Mouse (Mus musculus) MEL-GATA-1-ER (cell line): ENCODE results near the gene Rap1a.
"Not testable (repeated sequence)": the region's sequence is repeated elsewhere in the genome, so short reads cannot be mapped to it uniquely, and the experiment has no call there.

ENCODE experiments used
- DNase-seq: peaks from one replicate; pipeline ENCODE4 v3.0.0-alpha.2; 2012; ENCODE audit warnings: low read depth; ENCODE audit errors: extremely low read depth

Rap1a gene

GRCm38 (mm10) chr3:105717856-105718555, 83.1 kb downstream of the Rap1a start:
- no peak for DNase-seq

DNA sequence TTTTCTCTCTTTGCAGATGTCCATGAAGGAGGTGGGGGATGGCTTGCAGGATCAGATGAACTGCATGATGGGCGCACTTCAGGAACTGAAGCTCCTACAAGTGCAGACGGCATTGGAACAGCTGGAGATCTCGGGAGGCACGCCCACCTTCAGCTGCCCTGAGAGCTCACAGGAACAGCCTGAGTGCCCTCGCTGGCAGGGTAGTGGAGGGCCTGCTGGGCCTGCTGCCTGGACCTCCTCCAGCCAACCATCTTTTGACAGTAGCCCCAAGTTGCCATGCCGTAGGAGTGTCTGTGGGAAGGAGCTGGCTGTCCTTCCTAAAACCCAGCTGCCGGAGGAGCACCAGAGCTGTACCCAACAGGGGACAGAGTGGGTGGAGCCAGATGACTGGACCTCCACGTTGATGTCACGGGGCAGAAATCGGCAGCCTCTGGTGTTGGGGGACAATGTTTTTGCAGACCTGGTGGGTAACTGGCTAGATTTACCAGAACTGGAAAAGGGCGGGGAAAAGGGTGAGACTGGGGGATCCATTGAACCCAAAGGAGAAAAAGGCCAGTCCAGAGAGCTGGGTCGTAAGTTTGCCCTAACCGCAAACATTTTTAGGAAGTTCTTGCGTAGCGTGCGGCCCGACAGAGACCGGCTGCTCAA, 84.7 kb downstream of the Rap1a start:
- DNase-seq = no peak

- no peak for DNase-seq
These were observed 86.3 kb downstream of the Rap1a start for GRCm38 (mm10) chr3:105714820-105715167.

DNA sequence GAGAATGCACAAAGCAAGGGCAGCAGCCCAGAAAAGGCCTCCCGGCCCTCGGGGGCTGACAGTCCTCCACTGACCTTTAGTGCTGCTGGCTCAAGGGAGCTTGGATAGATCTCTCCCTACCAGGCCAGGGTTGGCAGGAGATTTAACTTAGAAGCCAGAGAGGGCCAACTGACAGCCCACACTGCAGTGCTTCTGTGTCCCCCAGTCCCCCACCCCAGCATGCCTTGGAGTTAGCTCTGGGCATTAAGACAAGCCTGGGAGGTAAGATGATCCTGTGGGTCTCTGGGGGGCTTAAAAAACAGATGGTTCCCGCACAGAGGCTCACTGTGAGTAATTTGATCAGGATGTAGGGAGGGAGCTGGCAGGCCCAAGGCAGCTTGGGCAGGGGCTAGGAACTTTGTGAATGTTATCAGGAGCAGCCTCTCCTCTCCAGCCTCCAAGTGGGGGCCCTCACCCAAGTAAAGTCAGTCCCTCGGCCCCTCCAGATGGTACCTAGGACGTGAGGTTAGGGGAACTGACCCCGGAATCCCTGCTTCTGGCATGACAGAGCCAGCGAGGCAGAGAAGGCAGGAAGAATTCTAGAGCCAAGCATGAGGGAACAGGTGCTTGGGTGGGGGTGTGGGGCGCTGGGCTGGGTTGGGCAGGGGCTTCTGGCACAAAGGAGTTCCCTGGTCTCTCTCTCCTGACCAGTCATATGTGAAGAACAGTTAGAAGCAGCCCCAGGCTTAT, 86.9 kb downstream of the Rap1a start:
- DNase-seq = no peak

GRCm38 (mm10) chr3:105712827-105713226, 88.3 kb downstream of the Rap1a start:
- DNase-seq = no peak

- DNase-seq = no peak
These were observed 89.4 kb downstream of the Rap1a start for GRCm38 (mm10) chr3:105711741-105712140.

GRCm38 (mm10) chr3:105710246-105710645, 90.9 kb downstream of the Rap1a start:
- DNase-seq = no peak

DNA sequence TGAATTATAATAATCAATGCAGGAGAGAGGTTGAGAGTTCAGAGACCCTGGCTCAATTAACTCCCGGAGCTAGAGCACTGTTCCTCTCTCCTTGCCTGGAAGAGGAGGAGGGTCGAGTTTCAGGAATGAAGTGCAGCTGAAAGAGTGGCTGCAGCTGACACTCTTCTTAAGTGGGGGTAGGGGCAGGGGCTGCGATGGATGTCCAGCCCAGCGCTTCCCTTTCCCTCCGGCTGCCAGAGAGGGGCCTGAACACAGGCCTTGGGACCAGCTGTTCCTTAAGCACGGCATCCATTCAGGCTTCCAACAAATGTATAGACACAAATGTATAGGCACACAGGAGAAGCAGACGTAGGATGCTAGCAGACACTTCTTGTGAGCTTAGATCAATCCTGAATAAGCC, 93.5 kb downstream of the Rap1a start:
- no peak for DNase-seq

DNA sequence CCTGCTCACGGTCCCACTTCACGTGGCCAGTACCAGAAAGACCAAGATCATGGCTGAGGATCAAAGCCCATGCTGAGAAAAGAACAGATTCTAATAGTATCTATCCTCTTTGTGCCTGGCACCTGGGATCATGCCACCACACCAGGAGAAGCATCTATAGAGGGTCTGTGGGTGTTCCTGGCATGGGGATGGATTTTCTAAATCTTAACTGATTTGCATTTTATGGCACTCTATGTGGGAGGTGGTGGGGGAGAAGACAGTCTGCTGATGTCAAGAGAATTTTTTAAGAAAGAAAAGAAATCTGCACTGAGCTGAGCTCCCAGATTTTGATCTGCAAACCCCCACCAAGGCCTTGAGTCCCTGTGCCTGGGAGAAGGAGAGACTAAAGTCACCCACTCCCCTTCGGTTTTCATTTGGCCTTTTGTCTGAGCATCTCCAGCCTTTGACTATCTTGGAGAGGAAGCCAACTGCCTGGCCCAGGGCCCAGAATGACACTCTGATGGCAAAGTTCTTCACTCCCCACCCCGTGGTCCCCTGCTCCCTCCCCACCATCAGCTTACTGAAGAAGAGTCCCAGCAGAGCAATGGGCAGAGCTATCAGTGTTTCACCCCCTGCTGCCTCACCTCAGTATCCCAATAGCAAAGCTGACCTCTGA, 94.6 kb downstream of the Rap1a start:
- no peak for DNase-seq

DNA sequence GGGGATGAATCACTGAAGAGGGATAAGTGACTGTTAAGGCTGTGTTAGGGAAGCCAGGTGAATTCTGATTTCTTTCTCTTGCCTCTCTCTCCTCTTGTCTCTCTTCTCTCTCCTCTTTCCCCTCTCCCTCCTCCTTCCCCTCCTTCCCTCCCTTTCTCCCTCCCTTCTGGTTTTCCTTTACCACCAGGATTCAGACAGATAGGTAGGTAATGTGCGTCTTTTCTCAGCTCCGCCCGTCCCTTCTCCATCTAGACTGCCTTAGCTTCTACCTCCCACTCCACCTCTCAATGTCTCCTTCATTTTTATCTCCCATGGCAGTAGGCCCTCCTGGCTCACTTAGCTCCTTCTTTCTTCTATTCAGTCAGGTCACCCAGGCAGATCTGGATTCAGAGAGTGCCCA, 95.6 kb downstream of the Rap1a start:
- no peak for DNase-seq

DNA sequence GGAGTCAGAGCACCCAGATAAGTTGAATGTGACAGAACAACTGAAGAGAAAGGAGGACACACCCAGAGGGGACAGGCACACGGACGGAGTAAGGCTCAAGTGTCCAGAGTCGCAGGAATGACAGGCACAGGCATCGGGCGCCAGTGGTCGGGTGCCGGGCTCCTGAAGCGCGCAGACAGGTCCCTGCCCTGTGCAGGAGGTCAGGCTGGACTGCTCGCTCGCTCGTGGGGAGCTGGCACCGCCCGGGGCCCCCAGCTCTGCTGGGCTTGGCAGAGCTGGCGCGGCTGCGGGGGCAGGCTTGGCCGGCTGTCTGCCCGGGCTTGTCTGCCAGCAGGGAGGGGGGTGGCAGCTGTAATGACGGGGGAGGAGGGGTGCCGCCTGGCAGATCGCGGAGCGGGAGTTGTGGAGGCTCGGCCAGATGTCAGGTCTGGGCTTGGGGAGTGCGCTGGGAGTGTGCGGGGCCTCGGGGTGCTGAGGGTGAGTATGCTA, 96.0 kb downstream of the Rap1a start:
- no peak for DNase-seq

DNA sequence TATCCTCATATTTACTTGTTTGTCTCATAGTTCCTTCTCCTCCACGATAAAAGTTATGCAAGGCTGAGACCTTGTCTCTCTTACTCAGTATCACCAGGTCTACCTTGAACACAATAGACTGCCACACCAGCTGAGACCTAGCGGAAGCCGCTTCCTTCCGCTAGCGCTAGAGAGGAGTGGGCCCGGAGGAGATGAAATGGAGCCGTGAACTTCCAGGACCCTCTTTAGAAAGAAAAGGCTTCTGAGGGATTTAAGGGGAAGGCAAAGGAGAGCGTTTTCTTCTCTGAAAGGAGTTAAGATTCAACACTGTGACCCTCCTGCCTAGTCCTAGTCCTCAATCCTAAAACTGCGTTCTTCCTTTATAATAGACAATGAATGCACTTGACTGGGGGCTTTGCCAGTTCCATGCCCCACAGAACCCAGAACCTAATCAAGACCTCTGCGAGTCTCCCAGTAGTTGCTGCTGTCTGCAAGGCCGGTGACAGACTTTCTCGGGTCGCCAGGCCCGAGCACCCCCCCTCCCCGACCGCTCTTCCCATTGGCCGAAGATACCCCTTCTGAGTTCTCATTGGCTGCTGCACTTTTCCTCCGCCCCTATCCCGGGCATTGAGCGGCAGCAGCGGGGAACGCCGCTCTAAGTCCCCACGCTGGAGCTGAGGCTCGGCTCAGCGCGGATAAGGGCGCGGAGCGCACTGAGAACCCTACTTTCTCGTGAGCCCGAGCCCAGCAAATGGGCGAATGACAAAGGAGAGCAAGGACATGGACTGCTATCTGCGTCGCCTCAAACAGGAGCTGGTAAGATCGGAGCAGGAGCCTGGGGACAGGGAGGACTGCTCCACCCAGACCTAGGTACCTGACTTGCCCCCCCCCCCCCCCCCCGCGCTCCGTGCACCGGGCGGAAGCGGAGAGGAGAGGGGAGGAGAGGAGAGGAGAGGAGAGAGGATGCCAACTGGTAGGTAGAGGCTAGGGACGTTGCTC, 96.8 kb downstream of the Rap1a start, which contains the start of gene Inka2:
Gene Inka2, plus strand, starts transcription at position 569 of the 978 bp plus-strand sequence.
- peak; percentile 94 for DNase-seq

DNA sequence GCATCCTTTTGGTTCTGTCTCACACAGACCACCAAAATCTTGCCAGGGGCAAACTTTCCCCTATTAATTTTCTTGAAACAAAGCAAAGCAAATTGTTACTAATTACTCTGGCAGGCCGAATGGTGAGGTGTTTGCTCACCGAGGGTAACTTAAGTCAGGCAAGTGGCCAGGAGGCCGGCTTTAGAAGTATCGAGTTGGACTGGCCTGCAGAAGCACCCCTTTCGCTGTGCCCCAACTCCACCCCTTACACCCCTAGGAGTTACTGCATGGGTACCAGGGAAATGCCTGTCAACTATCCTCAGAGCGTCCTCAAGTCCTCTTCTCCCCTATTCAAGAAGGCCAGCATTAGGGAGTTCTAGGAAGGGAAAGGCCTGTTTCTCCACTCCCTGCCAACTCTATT, 97.6 kb downstream of the Rap1a start:
- DNase-seq = no peak

DNA sequence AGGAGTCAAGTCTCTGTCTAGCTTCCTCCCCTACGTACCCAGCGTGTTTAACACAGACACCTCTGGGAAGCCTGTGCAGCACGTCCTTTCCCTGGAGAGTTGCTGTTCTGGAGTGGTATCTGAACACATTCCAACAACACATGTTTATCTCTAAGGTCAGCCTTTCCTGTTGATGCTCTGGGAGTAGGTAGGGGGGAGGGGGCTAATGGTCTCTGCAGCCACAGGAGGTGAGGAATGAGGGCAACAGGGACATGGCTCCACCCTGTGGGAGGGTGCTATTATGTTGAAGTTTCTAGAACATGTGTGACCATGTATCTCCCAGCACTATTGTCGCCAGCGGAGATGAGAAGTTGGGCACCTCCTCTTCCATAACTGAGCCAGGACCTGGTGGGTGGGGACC, 99.7 kb downstream of the Rap1a start:
- DNase-seq = peak; percentile 84

DNA sequence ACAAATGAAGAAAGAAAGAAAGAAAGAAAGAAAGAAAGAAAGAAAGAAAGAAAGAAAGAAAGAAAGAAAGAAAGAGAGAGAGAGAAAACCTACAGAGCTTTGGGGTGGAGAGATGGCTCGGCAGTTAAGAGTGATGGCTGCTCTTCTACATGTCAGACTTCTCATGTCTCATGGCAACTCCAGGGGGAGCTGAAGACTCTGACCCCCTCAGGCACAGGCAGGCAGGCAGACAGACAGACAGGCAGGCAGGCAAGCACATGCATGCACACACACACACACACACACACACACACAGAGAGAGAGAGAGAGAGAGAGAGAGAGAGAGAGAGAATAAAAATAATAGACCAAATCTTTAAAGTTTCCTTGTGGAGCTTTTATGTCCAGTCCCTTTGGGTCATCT, 100.3 kb downstream of the Rap1a start:
- DNase-seq = not testable (repeated sequence)

- peak; percentile 84 for DNase-seq
These were observed 101.7 kb downstream of the Rap1a start for GRCm38 (mm10) chr3:105699241-105699933.

GRCm38 (mm10) chr3:105698311-105698710, 102.8 kb downstream of the Rap1a start:
- peak; percentile 70 for DNase-seq

- no peak for DNase-seq
These were observed 104.0 kb downstream of the Rap1a start for GRCm38 (mm10) chr3:105697148-105697441.

GRCm38 (mm10) chr3:105696387-105697147, 104.6 kb downstream of the Rap1a start:
- DNase-seq = no peak
